Mouse (Mus musculus) stomach, postnatal 0 days (tissue): ENCODE data around the gene Tuba4a.

ENCODE experiments used
- CTCF ChIP-seq: IDR thresholded peaks from 2 replicates; pipeline ENCODE4 v1.5.1; 2016; ENCODE audit warnings: antibody characterized with exemption, low read depth, mild to moderate bottlenecking, moderate library complexity
- EP300 ChIP-seq: optimal IDR thresholded peaks from 2 replicates; pipeline ENCODE3; 2016; ENCODE audit warnings: antibody characterized with exemption

- peak; percentile 50 for TF ChIP-seq CTCF
- TF ChIP-seq EP300 = no peak
Observed at GRCm38 (mm10) chr1:75219531-75219930, at the start of gene Tuba4a.
